In the genomic region with DNA sequence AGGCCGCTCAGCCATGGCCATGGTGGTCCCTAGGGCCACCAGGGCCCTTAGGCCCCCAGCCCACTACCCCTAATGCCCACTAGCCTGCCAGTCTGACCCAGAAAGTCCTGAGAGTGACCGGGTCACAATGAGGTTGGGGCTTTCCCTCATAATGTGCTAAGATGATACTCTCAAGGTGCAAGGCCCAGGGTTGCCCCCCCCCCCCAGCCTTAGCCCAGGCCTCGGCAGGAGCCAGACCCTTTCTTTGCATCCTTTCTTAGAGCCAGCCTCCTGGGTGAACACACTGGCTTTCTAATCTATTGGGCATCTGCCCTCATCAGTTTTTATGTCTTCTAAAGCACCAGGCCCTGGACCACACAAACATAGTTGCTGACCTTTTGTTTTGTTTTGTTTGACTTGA, we compare ENCODE assay signal across 26 mouse cellular contexts. TPM values are rescaled to one million over a fixed set of nuclear protein-coding genes. Genes with fewer than 3 reads are reported as not detected.
DNase-seq lines count a peak whose midpoint lies in the region; ATAC-seq and TF ChIP-seq lines count a peak whose summit lies in the region.
"Had no signal": no experiment of that assay in that cellular context is flagged by ENCODE, and none has a peak within 500 bp of the region (broad histone marks: within the 10 kb centered on the region; RNA-seq: fewer than 3 reads in every experiment).

Spem1 (minus strand) TSS at position 101 of the 400 bp plus-strand sequence.

- peak within 1 kb of the TSS; percentile 31; the same call in 1 of the 2 replicates for H3K27ac ChIP-seq in hindbrain, embryonic 10.5 days
- no peak within 1 kb of the TSS for H3K27ac ChIP-seq in hindbrain, postnatal 0 days
- no peak within 1 kb of the TSS for H3K27ac ChIP-seq in midbrain, embryonic 11.5 days (ENCODE audit: low read depth, low read length)
- no peak within 1 kb of the TSS for H3K27ac ChIP-seq in midbrain, embryonic 13.5 days
- H3K27ac ChIP-seq: embryonic facial prominence, embryonic 10.5 days; embryonic facial prominence, embryonic 12.5 days; forebrain, embryonic 13.5 days; forebrain, embryonic 15.5 days had no signal

- H3K27me3 ChIP-seq in hindbrain, embryonic 10.5 days (ENCODE audit: insufficient read depth, poor library complexity, severe bottlenecking), result no peaks in the 10 kb centered on the region
- H3K27me3 ChIP-seq in hindbrain, postnatal 0 days (ENCODE audit: insufficient read depth, low read length), result no peaks in the 10 kb centered on the region
- no peaks in the 10 kb centered on the region for H3K27me3 ChIP-seq in midbrain, embryonic 11.5 days (ENCODE audit: control insufficient read depth, insufficient read depth, low read length)
- no peaks in the 10 kb centered on the region for H3K27me3 ChIP-seq in midbrain, embryonic 13.5 days
- H3K27me3 ChIP-seq: embryonic facial prominence, embryonic 12.5 days; forebrain, embryonic 13.5 days; forebrain, embryonic 15.5 days had no signal

- H3K36me3 ChIP-seq in hindbrain, embryonic 10.5 days, result peaks cover 36% of the 10 kb centered on the region
- H3K36me3 ChIP-seq in hindbrain, postnatal 0 days (ENCODE audit: insufficient read depth, low read length), result peaks cover 29% of the 10 kb centered on the region
- H3K36me3 ChIP-seq in midbrain, embryonic 11.5 days (ENCODE audit: control insufficient read depth, insufficient read depth, low read length), result peaks cover 14% of the 10 kb centered on the region; the same call in 1 of the 2 replicates
- H3K36me3 ChIP-seq in midbrain, embryonic 13.5 days, result peaks cover 39% of the 10 kb centered on the region

- H3K4me1 ChIP-seq in hindbrain, embryonic 10.5 days (replicated peaks), result peaks cover 7% of the 10 kb centered on the region; the same call in 1 of the 2 replicates
- H3K4me1 ChIP-seq in hindbrain, postnatal 0 days (ENCODE audit: insufficient read depth, low read length), result no peaks in the 10 kb centered on the region
- H3K4me1 ChIP-seq in midbrain, embryonic 11.5 days (ENCODE audit: control insufficient read depth, insufficient read depth, low read length), result no peaks in the 10 kb centered on the region
- no peaks in the 10 kb centered on the region for H3K4me1 ChIP-seq in midbrain, embryonic 13.5 days (replicated peaks)
- H3K4me1 ChIP-seq: embryonic facial prominence, embryonic 12.5 days; forebrain, embryonic 13.5 days; forebrain, embryonic 15.5 days had no signal

- peaks cover 6% of the 10 kb centered on the region for H3K9me3 ChIP-seq in hindbrain, embryonic 10.5 days
- no peaks in the 10 kb centered on the region for H3K9me3 ChIP-seq in hindbrain, postnatal 0 days (ENCODE audit: low read length)
- H3K9me3 ChIP-seq in midbrain, embryonic 11.5 days (ENCODE audit: control insufficient read depth, low read length), result no peaks in the 10 kb centered on the region
- H3K9me3 ChIP-seq in midbrain, embryonic 13.5 days, result peaks cover 5% of the 10 kb centered on the region; the same call in 1 of the 2 replicates
- H3K9me3 ChIP-seq: forebrain, embryonic 15.5 days had no signal

- WGBS in hindbrain, embryonic 10.5 days, result 92% methylated on average over 3 of the region's 3 CpGs
- WGBS in hindbrain, postnatal 0 days, result 84% methylated on average over 3 of the region's 3 CpGs
- 92% methylated on average over 3 of the region's 3 CpGs for WGBS in midbrain, embryonic 11.5 days
- 92% methylated on average over 3 of the region's 3 CpGs for WGBS in midbrain, embryonic 13.5 days

- no peak for TF ChIP-seq CTCF in hindbrain, postnatal 0 days (IDR thresholded peaks at IDR 0.05; ENCODE audit: low read depth)

- no peak for ATAC-seq in hindbrain, postnatal 0 days
- ATAC-seq in midbrain, embryonic 11.5 days (ENCODE audit: low FRiP score), result no peak
- no peak for ATAC-seq in midbrain, embryonic 13.5 days
- ATAC-seq: activated CD4-positive, CD25-positive, alpha-beta regulatory T cell, adult 4 months; CD4-positive, CD25-positive, alpha-beta regulatory T cell, adult 4 months; forebrain, embryonic 13.5 days; forebrain, embryonic 15.5 days; Patski had no signal

- no peak within 1 kb of the TSS for H3K9ac ChIP-seq in hindbrain, postnatal 0 days (replicated peaks; ENCODE audit: low read length)
- H3K9ac ChIP-seq in midbrain, embryonic 11.5 days (ENCODE audit: low read length), result no peak within 1 kb of the TSS
- no peak within 1 kb of the TSS for H3K9ac ChIP-seq in midbrain, embryonic 13.5 days (replicated peaks)
- H3K9ac ChIP-seq: embryonic facial prominence, embryonic 12.5 days; forebrain, embryonic 13.5 days; forebrain, embryonic 15.5 days had no signal

- no peak for DNase-seq in hindbrain, embryonic 10.5 days (ENCODE audit: low spot score)
- no peak for DNase-seq in hindbrain, postnatal 0 days (ENCODE audit: low spot score)
- DNase-seq in midbrain, embryonic 11.5 days (ENCODE audit: low spot score, missing footprints), result peak; percentile 44
- no peak for DNase-seq in gonadal fat pad, adult 2 months (ENCODE audit: low read depth)
- DNase-seq: adrenal gland, adult 8-10 months; adrenal gland, postnatal 14 days; adrenal gland, postnatal 36 days; B cell, adult 2 months; cerebellum, adult 11-12 months; cerebellum, adult 2 months; cerebellum, adult 9-10 months; cerebellum, postnatal 10 days; cerebellum, postnatal 25 days had no signal

- no peak within 1 kb of the TSS for H3K4me3 ChIP-seq in hindbrain, embryonic 10.5 days
- H3K4me3 ChIP-seq in hindbrain, postnatal 0 days (ENCODE audit: low read length), result no peak within 1 kb of the TSS
- no peak within 1 kb of the TSS for H3K4me3 ChIP-seq in midbrain, embryonic 11.5 days (ENCODE audit: low read depth, low read length)
- no peak within 1 kb of the TSS for H3K4me3 ChIP-seq in midbrain, embryonic 13.5 days (replicated peaks)
- H3K4me3 ChIP-seq: embryonic facial prominence, embryonic 10.5 days; embryonic facial prominence, embryonic 12.5 days; forebrain, embryonic 13.5 days; forebrain, embryonic 15.5 days had no signal

- H3K4me2 ChIP-seq in hindbrain, postnatal 0 days (ENCODE audit: low read depth, low read length), result no peak within 1 kb of the TSS
- no peak within 1 kb of the TSS for H3K4me2 ChIP-seq in midbrain, embryonic 11.5 days
- no peak within 1 kb of the TSS for H3K4me2 ChIP-seq in midbrain, embryonic 13.5 days (replicated peaks)
- H3K4me2 ChIP-seq: embryonic facial prominence, embryonic 12.5 days; forebrain, embryonic 13.5 days; forebrain, embryonic 15.5 days had no signal

RNA-seq across cellular contexts. Expression of gene Spem1, which starts in this region (rescaled TPM):
- polyA plus RNA-seq in hindbrain, embryonic 10.5 days (2016; fragmentation: Nextera tagmentation; extraction: Ambion mirVana), result 0.34 TPM in 1 of 2 replicates, not detected in the other
- not detected in 2 replicates for total RNA-seq in hindbrain, postnatal 0 days (2014; rRNA removed)
- 0.28 and 0.40 TPM in 2 replicates for polyA plus RNA-seq in hindbrain, postnatal 0 days (2015; fragmentation: Nextera tagmentation; extraction: Ambion mirVana)
- polyA plus RNA-seq in midbrain, embryonic 11.5 days (2014; fragmentation: Nextera tagmentation; extraction: Ambion mirVana), result 0.12 TPM in 1 of 2 replicates, not detected in the other
- 0.51 and 0.64 TPM in 2 replicates for polyA plus RNA-seq in midbrain, embryonic 13.5 days (2015; fragmentation: Nextera tagmentation; extraction: Ambion mirVana)
- 11.3 and 16.5 TPM in 2 replicates for polyA plus RNA-seq in gonadal fat pad, adult 2 months (2012; rRNA removed)
- total RNA-seq: adrenal gland, adult 18-20 months; adrenal gland, postnatal 14 days; adrenal gland, postnatal 36 days; CH12.LX had no signal
- polyA plus RNA-seq: activated CD4-positive, CD25-positive, alpha-beta regulatory T cell, adult 4 months; embryonic facial prominence, embryonic 14.5 days; forebrain, embryonic 11.5 days; G1E had no signal

Comparison
In these comparisons a context has a peak if more than half of its experiments do, and no peak if none do; other contexts are left out.
1. Peak in DNase-seq in midbrain, embryonic 11.5 days; RNA of the gene not detected or under 1 TPM.